Mouse (Mus musculus) small intestine, adult 2 months (tissue): ENCODE results near the gene Cybc1.

ENCODE experiments used
- CTCF ChIP-seq: fragments of 200-500 bp; IDR thresholded peaks from 2 replicates; pipeline ENCODE4 v1.5.1; 2012; ENCODE audit warnings: low read depth, mild to moderate bottlenecking, control low read depth, inconsistent platforms, low read length, moderate library complexity, mixed read lengths; ENCODE audit not compliant: insufficient replicate concordance, insufficient read length; ENCODE audit errors: extremely low read depth
- POLR2A ChIP-seq: fragments of 200-500 bp; IDR thresholded peaks from 2 replicates; pipeline ENCODE4 v1.6.1; 2012; ENCODE audit warnings: low read depth, mild to moderate bottlenecking, control low read depth, inconsistent platforms, low read length, moderate library complexity

- no peak for TF ChIP-seq CTCF
- TF ChIP-seq POLR2A = no peak
Observed at GRCm38 (mm10) chr11:121231628-121232291, 2.6 kb upstream of the Cybc1 start.
